In genomic region chr9:65465241-65465640, GRCm38 (mm10) we compare ENCODE assay signal across 28 mouse cellular contexts. TPM values are rescaled to one million over a fixed set of nuclear protein-coding genes. Genes with fewer than 3 reads are reported as not detected.
"Had no signal": no experiment of that assay in that cellular context is flagged by ENCODE, and none has a peak within 500 bp of the region (broad histone marks: within the 10 kb centered on the region; RNA-seq: fewer than 3 reads in every experiment).

No protein-coding gene starts in this region.

- H3K27ac ChIP-seq: heart, adult 2 months; heart, embryonic 13.5 days; heart, embryonic 15.5 days; hindbrain, embryonic 13.5 days; hindbrain, embryonic 15.5 days; hindbrain, postnatal 0 days; kidney, postnatal 0 days; limb, embryonic 13.5 days; limb, embryonic 15.5 days; liver, embryonic 14.5 days had no signal

- H3K4me2 ChIP-seq: heart, embryonic 11.5 days; heart, embryonic 13.5 days; heart, embryonic 15.5 days; hindbrain, embryonic 13.5 days; hindbrain, embryonic 15.5 days; limb, embryonic 13.5 days; limb, embryonic 15.5 days had no signal

- H3K9me3 ChIP-seq: heart, embryonic 13.5 days; heart, embryonic 15.5 days; hindbrain, embryonic 13.5 days; hindbrain, embryonic 15.5 days; limb, embryonic 13.5 days; limb, embryonic 15.5 days had no signal

- ATAC-seq: hindbrain, postnatal 0 days had no signal

- H3K9ac ChIP-seq: heart, embryonic 13.5 days; heart, embryonic 15.5 days; hindbrain, embryonic 13.5 days; hindbrain, embryonic 15.5 days; limb, embryonic 13.5 days; limb, embryonic 15.5 days; liver, embryonic 14.5 days had no signal

- H3K27me3 ChIP-seq: heart, embryonic 13.5 days; heart, embryonic 15.5 days; hindbrain, embryonic 13.5 days; hindbrain, embryonic 15.5 days; limb, embryonic 13.5 days; limb, embryonic 15.5 days had no signal

- DNase-seq: gastrocnemius, postnatal 14 days; gastrocnemius, postnatal 36 days; heart, adult 11 months; heart, adult 2 months; heart, postnatal 14 days; heart, postnatal 36 days; kidney, adult 11 months; kidney, adult 8-10 months; kidney, postnatal 14 days; layer of hippocampus, adult 9-11 months; layer of hippocampus, postnatal 36 days; left cerebral cortex, postnatal 4 days had no signal

- H3K4me3 ChIP-seq: heart, adult 2 months; heart, embryonic 13.5 days; heart, embryonic 15.5 days; hindbrain, embryonic 13.5 days; hindbrain, embryonic 15.5 days; limb, embryonic 13.5 days; limb, embryonic 15.5 days had no signal

RNA-seq across cellular contexts. Expression of gene Slc51b, which starts 42.5 kb away (rescaled TPM):
- polyA plus RNA-seq: gonadal fat pad, adult 2 months; heart, adult 2 months; heart, embryonic 11.5 days; heart, embryonic 13.5 days; heart, embryonic 15.5 days; heart, postnatal 0 days; hindbrain, embryonic 11.5 days; hindbrain, embryonic 13.5 days; hindbrain, embryonic 15.5 days; hindbrain, postnatal 0 days; limb, embryonic 11.5 days; limb, embryonic 13.5 days; limb, embryonic 15.5 days had no signal

RNA-seq across cellular contexts. Expression of gene Ankdd1a, which starts 54.8 kb away (rescaled TPM):
- polyA plus RNA-seq: heart, adult 2 months; heart, embryonic 11.5 days; heart, embryonic 13.5 days; heart, embryonic 15.5 days; heart, postnatal 0 days; intestine, embryonic 14.5 days; kidney, embryonic 14.5 days; limb, embryonic 11.5 days; limb, embryonic 13.5 days had no signal
